Mouse (Mus musculus) thymus, adult 2 months (tissue): ENCODE measurements around the gene Galnt15.

Source experiments
- CTCF ChIP-seq: fragments of 200-500 bp; IDR thresholded peaks from 2 replicates; pipeline ENCODE4 v1.5.1; 2012; ENCODE audit warnings: mild to moderate bottlenecking, control low read depth, low read length, moderate library complexity, borderline replicate concordance; ENCODE audit not compliant: control insufficient read depth, poor library complexity, insufficient read depth; ENCODE audit errors: extremely low read depth
- POLR2A ChIP-seq: fragments of 200-500 bp; IDR thresholded peaks from 2 replicates; pipeline ENCODE4 v1.6.1; 2012; ENCODE audit warnings: mild to moderate bottlenecking, low read length, control low read depth, moderate library complexity; ENCODE audit not compliant: control insufficient read depth, poor library complexity, insufficient read depth; ENCODE audit errors: extremely low read depth

DNA sequence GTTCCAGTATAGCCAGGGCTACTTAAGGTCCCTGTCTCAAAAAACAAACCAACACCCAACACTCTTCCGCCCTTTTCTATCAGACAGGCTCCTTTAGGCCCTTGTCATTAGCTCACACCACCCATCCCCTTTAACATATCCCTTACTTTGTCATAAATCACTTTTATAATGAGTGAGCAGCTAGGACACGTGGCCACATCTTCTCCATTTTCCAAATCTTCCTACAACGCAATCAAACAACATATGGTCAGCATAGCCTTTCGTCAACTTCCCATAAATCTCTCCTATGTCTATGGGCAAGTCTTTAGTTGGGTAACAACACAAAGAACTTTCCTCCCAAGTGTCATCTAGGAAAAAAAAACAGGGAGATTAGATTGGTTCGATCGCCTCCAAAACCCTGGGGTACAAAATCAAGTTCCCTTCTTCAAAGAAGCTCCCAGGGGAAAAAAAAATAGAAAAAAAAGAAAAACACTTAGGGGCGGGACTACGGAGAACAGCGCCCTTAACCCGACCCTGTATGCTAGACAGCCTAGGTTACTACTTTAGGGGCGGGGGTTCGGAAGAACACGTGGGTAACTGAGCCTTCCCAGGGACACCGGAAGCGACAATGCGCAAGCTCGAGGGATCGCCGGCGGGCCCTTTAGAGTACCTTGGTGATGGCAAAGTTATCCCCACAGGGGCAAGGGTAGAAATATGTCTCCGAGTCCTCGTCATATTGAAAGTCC lies 56.1 kb downstream of the Galnt15 start, which contains the start of gene Oxnad1:
- peak; percentile 17; the same call in 1 of the 2 replicates for TF ChIP-seq POLR2A
- TF ChIP-seq CTCF, result no peak
